Mouse (Mus musculus) myocyte (in vitro differentiated cells): Measurements from ENCODE around the gene Gm4792. TPM values are rescaled to one million over a fixed set of nuclear protein-coding genes. Genes with fewer than 3 reads are reported as not detected.

Experiments used
- H3K27me3 ChIP-seq: one replicate; pipeline ENCODE4 v1.6.1; 2011; ENCODE audit not compliant: control insufficient read depth, insufficient read depth, insufficient read length
- H3K36me3 ChIP-seq: one replicate; pipeline ENCODE4 v1.6.1; 2011; ENCODE audit not compliant: control insufficient read depth, insufficient read depth
- H3K4me2 ChIP-seq: one replicate; pipeline ENCODE4 v1.6.1; 2011; ENCODE audit warnings: low read depth, control low read depth
- H3K4me3 ChIP-seq: one replicate; pipeline ENCODE4 v1.5.1; 2011; ENCODE audit warnings: mild to moderate bottlenecking, control low read depth, moderate library complexity
- H3K79me2 ChIP-seq: one replicate; pipeline ENCODE4 v1.6.1; 2011; ENCODE audit not compliant: control insufficient read depth, insufficient read depth
- H3ac ChIP-seq: one replicate; pipeline ENCODE4 v1.6.1; 2011; ENCODE audit not compliant: control insufficient read depth, insufficient read length
- CEBPB ChIP-seq: IDR thresholded peaks from 2 replicates; pipeline ENCODE4 v1.6.1; 2011; ENCODE audit warnings: mild to moderate bottlenecking, moderate library complexity; ENCODE audit not compliant: poor library complexity, insufficient read depth, severe bottlenecking
- E2F4 ChIP-seq: IDR thresholded peaks from one replicate; pipeline ENCODE4 v1.6.1; 2011; ENCODE audit warnings: mild to moderate bottlenecking, control low read depth, moderate library complexity; ENCODE audit not compliant: insufficient read depth
- MAX ChIP-seq: IDR thresholded peaks from one replicate; pipeline ENCODE4 v1.6.1; 2011; ENCODE audit warnings: low read depth, mild to moderate bottlenecking, control low read depth
- MYOD1 ChIP-seq, 3 experiments: IDR thresholded peaks; one replicate each; pipeline ENCODE4 v1.6.1; 2011; ENCODE audit warnings: control low read depth in 2 of 3, low read depth in 2 of 3, mild to moderate bottlenecking in 2 of 3, moderate library complexity in 1 of 3; ENCODE audit not compliant: insufficient read length in 2 of 3, control insufficient read depth in 1 of 3
- MYOG ChIP-seq, 3 experiments: IDR thresholded peaks; one replicate each; pipeline ENCODE4 v1.6.1; 2011; ENCODE audit warnings: control low read depth in 2 of 3, low read depth in 2 of 3, mild to moderate bottlenecking in 2 of 3; ENCODE audit not compliant: insufficient read length in 2 of 3, control insufficient read depth in 1 of 3, insufficient read depth in 1 of 3
- POLR2A ChIP-seq: IDR thresholded peaks from one replicate; pipeline ENCODE4 v1.6.1; 2011; ENCODE audit warnings: low read depth, mild to moderate bottlenecking, control low read depth, moderate library complexity; ENCODE audit not compliant: insufficient read length
- POLR2AphosphoS2 ChIP-seq: IDR thresholded peaks from one replicate; pipeline ENCODE4 v1.6.1; 2011; ENCODE audit warnings: low read depth, control low read depth; ENCODE audit not compliant: insufficient read length
- REST ChIP-seq: IDR thresholded peaks from one replicate; pipeline ENCODE4 v1.6.1; 2011; ENCODE audit warnings: mild to moderate bottlenecking, control low read depth, moderate library complexity; ENCODE audit not compliant: insufficient read depth, insufficient read length
- SRF ChIP-seq: IDR thresholded peaks from one replicate; pipeline ENCODE4 v1.6.1; 2011; ENCODE audit warnings: low read depth; ENCODE audit not compliant: control insufficient read depth, insufficient read length
- TCF12 ChIP-seq: IDR thresholded peaks from one replicate; pipeline ENCODE4 v1.6.1; 2011; ENCODE audit warnings: mild to moderate bottlenecking, control low read depth; ENCODE audit not compliant: poor library complexity, insufficient read depth, severe bottlenecking
- TCF3 ChIP-seq: IDR thresholded peaks from one replicate; pipeline ENCODE4 v1.6.1; 2011; ENCODE audit warnings: low read depth, control low read depth; ENCODE audit not compliant: insufficient read length
- USF1 ChIP-seq: IDR thresholded peaks from one replicate; pipeline ENCODE4 v1.6.1; 2011; ENCODE audit warnings: low read depth, mild to moderate bottlenecking, control low read depth, moderate library complexity
- polyA plus RNA-seq: library from polyadenylated mRNA; unstranded; fragments of >200 nt; fragmentation: generic; extraction: Trizol; gene quantifications from one replicate; pipeline ENCODE4 v1.2.1, GENCODE M21; 2012; ENCODE audit warnings: missing spikeins

Gm4792 gene
- polyA plus RNA-seq, 1 experiment: not detected

DNA sequence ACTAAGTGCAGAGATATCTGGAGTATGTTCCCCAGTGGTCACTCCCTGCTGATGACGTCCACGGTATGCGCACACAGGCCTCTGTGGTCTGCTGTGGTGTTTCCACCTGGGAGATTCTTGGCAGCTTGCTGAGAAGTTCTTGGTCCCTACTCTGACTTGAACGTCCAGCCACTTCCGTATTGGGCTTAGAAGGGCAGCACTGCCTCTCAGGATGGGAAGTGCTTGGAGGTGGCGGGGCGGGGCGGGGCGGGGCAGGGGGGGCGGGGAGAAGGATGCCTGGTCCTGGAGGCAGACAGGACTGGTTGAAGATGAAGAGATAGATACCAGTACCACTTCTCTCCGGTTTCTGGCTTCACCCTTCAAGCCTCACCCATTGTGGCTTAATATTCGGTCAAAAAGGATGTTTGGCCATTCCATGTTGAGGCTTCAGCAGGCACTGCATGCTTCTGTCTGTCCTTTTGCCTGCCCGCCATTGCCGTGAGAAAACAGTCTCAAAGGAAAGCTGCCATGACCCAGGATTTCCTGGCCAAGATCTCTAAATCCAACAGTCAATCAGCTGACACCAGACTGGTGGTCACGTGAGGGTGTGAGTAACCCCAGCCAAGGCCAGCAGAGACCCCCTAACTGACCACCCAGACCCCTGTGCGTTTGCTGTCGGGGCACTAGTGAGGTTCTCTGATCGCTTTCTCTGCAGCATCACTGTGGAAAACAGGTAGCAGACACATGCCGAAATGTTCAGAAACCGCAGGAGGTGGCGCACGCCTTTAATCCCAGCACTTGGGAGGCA, 46.3 kb upstream of the Gm4792 start:
- Histone ChIP-seq H3K79me2 (no peaks in the 10 kb centered on the region), H3K4me3 (no peak overlapping the region), H3K4me2 (no peak overlapping the region), H3K27me3 (no peaks in the 10 kb centered on the region), H3ac (no peak overlapping the region), H3K36me3 (no peaks in the 10 kb centered on the region)
- TF ChIP-seq TCF3 (no peak), E2F4 (no peak), MYOG (IDR thresholded peaks at IDR 0.05; ENCODE audit: control insufficient read depth in 1 of 3, insufficient read depth in 1 of 3, insufficient read length in 2 of 3, low read depth in 2 of 3) (no peak), POLR2AphosphoS2 (no peak), MYOD1 (IDR thresholded peaks at IDR 0.05; ENCODE audit: control insufficient read depth in 1 of 3, insufficient read length in 2 of 3, low read depth in 2 of 3) (no peak), POLR2A (no peak), SRF (no peak), USF1 (no peak), TCF12 (no peak), CEBPB (no peak), MAX (no peak), REST (no peak)

DNA sequence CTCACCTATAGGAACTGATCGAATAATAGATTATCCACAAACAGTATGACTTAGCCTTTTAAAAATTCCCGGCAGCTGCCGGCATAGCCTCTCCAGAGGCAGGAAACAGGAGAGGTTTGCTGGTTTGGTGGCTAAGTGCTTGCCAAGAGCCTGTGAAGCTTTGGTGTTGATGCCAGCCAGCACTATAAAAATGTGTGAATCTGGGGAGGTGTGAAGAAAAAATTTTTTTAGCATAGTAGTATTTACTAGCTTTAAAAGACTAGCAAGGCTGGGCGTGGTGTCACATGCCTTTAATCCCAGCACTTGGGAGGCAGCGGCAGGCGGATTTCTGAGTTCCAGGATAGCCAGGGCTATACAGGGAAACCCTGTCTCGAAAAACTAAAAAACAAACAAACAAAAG, 45.1 kb upstream of the Gm4792 start:
- no peak for TF ChIP-seq POLR2AphosphoS2
- TF ChIP-seq SRF: no peak
- TF ChIP-seq MYOG (IDR thresholded peaks at IDR 0.05; ENCODE audit: control insufficient read depth in 1 of 3, insufficient read depth in 1 of 3, insufficient read length in 2 of 3, low read depth in 2 of 3): no peak
- no peak for TF ChIP-seq MAX
- TF ChIP-seq POLR2A: no peak
- TF ChIP-seq E2F4: no peak
- TF ChIP-seq MYOD1 (IDR thresholded peaks at IDR 0.05; ENCODE audit: control insufficient read depth in 1 of 3, insufficient read length in 2 of 3, low read depth in 2 of 3): no peak
- TF ChIP-seq REST: no peak
- no peak for TF ChIP-seq TCF3
- TF ChIP-seq TCF12: no peak
- TF ChIP-seq USF1: no peak
- TF ChIP-seq CEBPB: no peak
- no peak overlapping the region for H3K4me2 ChIP-seq

DNA sequence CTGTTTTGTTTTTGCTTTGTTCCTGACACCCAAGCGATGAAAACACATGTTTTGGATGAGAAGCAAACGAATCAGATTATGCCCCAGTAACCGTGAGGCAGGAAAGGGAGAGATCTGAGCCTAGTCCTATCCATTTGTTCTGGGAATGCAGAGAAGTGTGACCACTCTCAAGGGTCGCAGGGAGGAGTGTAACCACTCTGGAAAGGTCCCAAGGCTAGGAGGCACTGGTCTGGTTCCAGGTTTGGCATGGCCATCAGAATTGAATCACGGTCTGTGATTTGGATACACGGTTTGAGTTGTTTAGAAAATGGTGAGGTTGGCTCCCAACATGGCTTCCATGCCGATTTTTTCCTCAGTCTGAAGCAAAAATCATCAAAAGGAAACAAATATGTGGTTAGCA, 43.8 kb upstream of the Gm4792 start:
- H3K4me2 ChIP-seq: no peak overlapping the region
- H3K27me3 ChIP-seq: no peaks in the 10 kb centered on the region
- H3K36me3 ChIP-seq: no peaks in the 10 kb centered on the region
- H3K4me3 ChIP-seq: no peak overlapping the region
- TF ChIP-seq TCF12: no peak
- TF ChIP-seq SRF: no peak
- TF ChIP-seq CEBPB: no peak
- TF ChIP-seq USF1: no peak
- no peak for TF ChIP-seq MYOG (IDR thresholded peaks at IDR 0.05; ENCODE audit: control insufficient read depth in 1 of 3, insufficient read depth in 1 of 3, insufficient read length in 2 of 3, low read depth in 2 of 3)
- no peak for TF ChIP-seq MYOD1 (IDR thresholded peaks at IDR 0.05; ENCODE audit: control insufficient read depth in 1 of 3, insufficient read length in 2 of 3, low read depth in 2 of 3)
- TF ChIP-seq POLR2A: no peak
- TF ChIP-seq REST: no peak
- TF ChIP-seq E2F4: no peak
- no peak for TF ChIP-seq MAX
- H3K79me2 ChIP-seq: no peaks in the 10 kb centered on the region
- no peak overlapping the region for H3ac ChIP-seq

More for the DNA sequence above, 45.1 kb upstream of the Gm4792 start:
- Histone ChIP-seq H3K79me2 (no peaks in the 10 kb centered on the region), H3K27me3 (no peaks in the 10 kb centered on the region), H3K36me3 (no peaks in the 10 kb centered on the region), H3K4me3 (no peak overlapping the region), H3ac (no peak overlapping the region)

DNA sequence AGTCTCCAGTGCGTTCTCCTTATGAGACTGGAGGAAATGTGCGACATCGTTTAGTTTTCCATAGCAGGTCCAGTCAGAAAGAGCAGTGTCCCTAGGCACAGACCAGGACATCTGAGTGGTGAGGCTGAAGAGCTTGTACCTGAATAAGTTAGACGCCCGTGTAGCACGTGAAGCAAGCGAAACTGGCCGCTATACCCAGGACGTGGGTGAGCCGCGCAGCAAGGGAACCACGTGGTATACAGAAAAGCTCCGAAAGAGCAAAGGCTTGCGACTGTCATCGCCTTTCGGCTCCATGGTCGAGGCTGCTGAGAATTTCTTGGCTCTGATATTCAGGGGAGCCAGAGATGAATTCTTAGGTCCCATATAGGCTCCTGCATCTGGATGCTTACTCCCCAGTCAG, 43.0 kb upstream of the Gm4792 start:
- Histone ChIP-seq H3K79me2 (no peaks in the 10 kb centered on the region), H3K4me3 (no peak overlapping the region), H3K4me2 (no peak overlapping the region), H3K36me3 (no peaks in the 10 kb centered on the region), H3ac (no peak overlapping the region), H3K27me3 (no peaks in the 10 kb centered on the region)
- TF ChIP-seq USF1: no peak

DNA sequence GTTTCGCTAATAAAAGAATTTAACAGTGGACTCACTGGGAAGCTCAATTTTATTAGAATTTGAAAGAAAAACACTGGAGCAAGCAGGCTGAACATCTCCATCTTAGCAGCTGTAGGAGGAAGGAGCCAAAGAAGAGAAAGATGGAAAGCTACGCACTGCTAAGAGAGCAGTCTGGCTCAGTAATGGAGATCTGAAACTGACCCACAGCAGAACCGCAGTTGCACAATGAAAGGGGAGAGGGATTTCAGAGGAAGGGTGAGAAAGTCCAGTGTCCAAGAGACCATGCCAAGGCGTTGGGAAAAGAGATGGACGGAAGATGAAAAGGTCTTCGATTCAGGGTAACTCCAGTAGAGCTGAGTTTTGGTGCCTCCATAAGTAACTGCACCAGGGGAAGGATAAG, 37.6 kb upstream of the Gm4792 start:
- H3K79me2 ChIP-seq: no peaks in the 10 kb centered on the region
- H3K27me3 ChIP-seq: no peaks in the 10 kb centered on the region
- no peak overlapping the region for H3ac ChIP-seq
- no peak overlapping the region for H3K4me3 ChIP-seq
- H3K4me2 ChIP-seq: no peak overlapping the region
- no peaks in the 10 kb centered on the region for H3K36me3 ChIP-seq
- TF ChIP-seq TCF12 (no peak), SRF (no peak), MYOG (IDR thresholded peaks at IDR 0.05; ENCODE audit: control insufficient read depth in 1 of 3, insufficient read depth in 1 of 3, insufficient read length in 2 of 3, low read depth in 2 of 3) (no peak), MYOD1 (IDR thresholded peaks at IDR 0.05; ENCODE audit: control insufficient read depth in 1 of 3, insufficient read length in 2 of 3, low read depth in 2 of 3) (no peak), POLR2A (no peak), TCF3 (no peak), USF1 (no peak), MAX (no peak), POLR2AphosphoS2 (no peak), E2F4 (no peak), REST (no peak), CEBPB (no peak)
